Mouse (Mus musculus) E14TG2a.4 (cell line): Measurements from ENCODE around the gene Gm45716.

Experiments
- CTCF ChIP-seq: conservative IDR thresholded peaks from 2 replicates; pipeline ENCODE4 v1.5.1; 2014; ENCODE audit warnings: low read length
- POU5F1 ChIP-seq: IDR thresholded peaks from 2 replicates; pipeline ENCODE4 v1.6.1; 2014; ENCODE audit warnings: low read length, borderline replicate concordance

DNA sequence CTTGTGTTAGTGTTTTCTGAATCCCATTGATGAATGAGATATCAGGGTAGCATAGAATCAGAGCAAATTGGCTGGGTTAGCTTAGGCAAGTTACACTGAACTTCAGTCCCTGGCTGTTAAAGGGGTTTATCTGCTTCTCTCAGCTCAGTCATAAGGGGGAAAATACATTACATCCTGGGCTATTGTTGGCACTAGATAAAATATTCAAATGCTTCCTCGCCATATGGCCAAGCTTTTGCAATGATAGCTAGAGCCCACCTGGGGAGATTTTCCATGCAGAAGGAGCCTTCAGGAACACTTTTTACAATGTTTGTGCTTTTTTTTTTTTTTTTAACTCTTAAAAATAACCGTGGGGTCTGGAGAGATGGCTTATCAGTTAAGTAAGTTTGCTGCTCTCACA lies 96.6 kb downstream of the Gm45716 start:
- TF ChIP-seq CTCF: no peak
- no peak for TF ChIP-seq POU5F1
